Mouse (Mus musculus) urinary bladder, postnatal 25 days (tissue): ENCODE results near the gene Tifab.

Experiments used
- DNase-seq: peaks from one replicate; pipeline ENCODE4 v3.0.0; 2022; ENCODE audit warnings: low spot score

Gene Tifab

DNA sequence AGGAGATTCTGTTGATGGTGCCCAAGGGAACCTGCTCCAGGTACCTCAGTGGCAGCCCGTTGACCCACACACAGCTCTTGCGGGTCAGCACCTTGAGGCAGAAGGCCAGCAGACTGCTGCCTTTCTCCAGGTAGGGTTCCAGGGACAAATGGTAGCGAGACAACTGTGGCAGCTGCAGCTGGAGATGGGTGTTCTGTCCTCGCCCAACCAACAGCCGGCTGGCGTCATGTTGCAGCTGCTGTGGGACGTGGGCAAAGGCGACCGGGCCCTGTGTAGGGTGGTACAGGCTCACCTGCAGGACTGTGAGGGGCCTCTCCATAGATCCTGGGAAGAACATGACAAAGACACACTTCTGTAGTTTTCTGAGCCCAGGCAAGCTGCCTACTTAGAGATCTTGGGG, 2.4 kb downstream of the Tifab start:
- no peak for DNase-seq

DNA sequence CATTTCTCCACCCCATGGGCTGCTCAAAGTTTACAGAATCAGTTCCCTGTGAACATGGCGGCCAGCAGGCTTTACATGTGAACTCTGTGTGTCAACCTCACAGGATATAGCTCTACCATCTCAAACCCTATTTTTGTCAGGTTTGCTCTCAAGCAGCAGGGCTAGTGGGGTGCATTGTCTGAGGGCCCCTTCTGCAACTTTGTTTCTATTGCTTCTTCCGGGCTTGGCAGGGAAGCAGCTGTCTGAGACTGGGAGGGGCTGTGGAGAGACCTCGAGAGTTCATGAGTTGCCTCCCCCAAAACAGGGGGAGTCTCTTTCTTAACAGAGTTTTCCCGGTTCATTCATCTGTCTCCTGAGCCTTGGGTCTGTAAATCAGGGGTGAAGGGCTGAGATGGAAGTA, 2.8 kb downstream of the Tifab start:
- DNase-seq: no peak

DNA sequence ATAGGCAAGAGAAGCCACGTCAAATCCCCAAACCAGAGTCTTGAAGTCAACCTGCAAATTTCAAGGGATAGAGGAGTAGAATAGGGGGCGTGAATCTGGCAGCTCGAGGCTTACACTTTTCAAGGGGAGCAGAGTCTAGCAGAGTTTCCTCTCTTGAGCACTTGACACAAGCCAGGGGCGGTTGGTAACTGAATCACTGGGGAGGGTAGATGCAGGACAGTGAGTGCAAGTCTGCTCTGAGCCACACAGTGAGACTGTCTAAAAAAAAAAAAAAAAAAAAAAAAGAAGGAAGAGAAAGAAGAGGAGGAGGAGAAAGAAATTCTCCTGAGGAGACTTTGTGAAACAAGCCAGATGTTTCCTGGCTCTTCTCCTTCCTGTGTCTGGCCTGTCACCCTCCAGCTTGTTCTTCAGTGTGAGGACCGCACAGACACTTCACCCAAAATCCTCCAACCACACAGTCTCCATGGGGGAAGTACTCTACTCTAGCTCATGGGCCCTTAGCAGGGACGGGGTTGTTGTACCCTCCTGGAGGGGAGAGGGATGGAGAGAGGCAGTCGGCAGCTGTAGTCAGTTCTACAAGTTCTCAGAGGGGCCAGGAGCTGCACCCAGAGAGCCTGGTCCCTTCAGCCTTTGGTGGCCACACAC, 5.7 kb downstream of the Tifab start:
- no peak for DNase-seq

DNA sequence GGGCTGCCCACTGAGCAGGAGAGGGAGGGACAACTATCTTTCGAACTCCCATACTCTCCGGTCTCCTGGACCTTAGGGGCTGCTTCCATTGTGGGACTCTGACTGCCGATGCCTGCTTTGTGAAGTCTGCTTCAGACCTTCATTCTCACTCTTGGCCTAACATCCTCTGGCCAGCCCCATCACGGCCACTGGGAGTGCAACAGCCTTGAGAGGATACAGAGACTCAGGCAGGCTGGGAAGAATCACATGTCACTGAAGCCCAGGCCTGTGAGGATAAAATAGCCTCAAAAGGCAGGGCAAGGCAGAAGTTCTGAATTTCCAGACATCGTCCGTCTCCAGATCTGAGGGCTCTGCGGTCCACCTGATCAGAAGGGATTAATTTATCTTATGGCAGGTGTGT, 6.6 kb downstream of the Tifab start:
- DNase-seq: no peak

DNA sequence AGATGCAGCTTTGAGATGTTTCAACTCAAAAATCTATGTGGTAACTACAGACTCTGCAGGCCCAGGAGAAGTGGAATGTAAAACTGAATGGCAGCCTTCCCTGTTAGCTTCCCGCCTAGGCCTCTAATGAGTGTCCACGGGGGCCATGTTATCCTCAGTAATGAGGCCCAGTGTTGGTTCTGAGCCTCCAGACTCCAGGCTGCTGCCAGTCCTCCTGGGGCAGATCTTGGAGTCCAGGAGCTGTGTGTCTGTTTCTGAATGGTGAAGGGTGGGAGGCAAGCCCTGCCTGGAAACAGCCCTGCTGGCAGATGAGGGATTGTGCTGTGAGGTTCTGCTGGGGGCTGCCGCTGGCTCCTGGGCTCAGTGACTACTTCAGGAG, 10.3 kb downstream of the Tifab start:
- DNase-seq: no peak

DNA sequence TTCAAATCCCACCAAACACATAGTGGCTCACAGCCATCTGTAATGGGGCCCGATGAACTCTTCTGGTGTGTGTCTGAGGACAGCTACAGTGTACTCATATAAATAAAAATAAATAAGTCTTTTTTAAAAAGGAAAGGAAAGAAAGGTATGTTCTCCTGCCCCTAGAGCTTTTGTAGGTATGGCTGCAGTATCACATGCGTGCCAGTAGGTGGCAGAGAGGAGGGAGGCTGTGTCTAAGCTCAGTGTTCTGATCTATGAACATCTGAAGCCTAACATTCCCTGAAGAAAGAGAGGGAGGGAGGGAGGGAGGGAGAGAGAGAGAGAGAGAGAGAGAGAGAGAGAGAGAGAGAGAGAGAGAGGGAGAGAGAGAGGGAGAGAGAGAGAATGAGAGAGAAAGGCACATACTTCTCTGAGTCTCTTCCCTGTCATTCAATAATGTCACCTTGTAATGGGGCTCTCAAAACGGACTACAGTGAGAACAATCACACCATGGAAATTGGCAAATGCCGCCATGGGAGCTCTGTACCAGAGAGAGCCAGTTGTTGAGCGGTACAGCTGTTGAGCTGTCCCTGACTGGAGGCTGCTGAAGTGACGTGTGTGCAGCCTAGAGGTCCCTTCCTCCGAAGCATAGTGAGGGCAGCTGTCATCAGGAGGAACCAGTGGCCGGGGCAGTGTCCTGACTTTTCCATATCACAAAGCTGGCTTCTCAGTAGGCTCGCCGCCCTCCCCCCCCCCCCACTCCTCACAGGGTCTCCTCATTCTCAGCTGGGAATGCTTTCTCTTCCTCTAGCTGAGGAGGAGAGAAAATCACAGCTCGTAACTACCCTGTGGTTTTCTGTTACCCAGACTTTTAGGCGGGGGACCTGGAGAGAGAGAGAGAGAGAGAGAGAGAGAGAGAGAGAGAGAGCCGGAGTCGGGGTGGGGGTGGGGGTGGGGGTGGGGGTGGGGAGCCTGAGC, 11.0 kb downstream of the Tifab start:
- DNase-seq: peak; percentile 30

DNA sequence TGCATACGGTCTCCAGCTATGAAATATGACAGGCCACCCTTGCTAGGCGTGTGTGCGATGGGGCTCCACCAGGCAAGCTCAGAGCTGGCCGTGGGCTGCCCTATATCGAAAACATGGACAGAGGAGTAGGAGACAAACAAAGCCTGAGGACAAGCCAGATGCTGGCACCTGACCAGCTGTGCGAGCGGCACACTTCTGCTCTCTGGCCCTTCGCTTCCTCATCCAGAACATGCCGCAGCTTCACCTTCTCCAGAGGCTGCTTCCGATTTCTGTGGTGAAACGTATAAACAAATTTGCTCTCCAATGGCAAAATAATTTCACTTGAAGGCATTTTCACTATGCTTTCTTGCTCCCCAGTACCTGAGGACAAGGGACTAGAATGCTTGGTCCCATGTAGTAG, 13.1 kb downstream of the Tifab start:
- no peak for DNase-seq

DNA sequence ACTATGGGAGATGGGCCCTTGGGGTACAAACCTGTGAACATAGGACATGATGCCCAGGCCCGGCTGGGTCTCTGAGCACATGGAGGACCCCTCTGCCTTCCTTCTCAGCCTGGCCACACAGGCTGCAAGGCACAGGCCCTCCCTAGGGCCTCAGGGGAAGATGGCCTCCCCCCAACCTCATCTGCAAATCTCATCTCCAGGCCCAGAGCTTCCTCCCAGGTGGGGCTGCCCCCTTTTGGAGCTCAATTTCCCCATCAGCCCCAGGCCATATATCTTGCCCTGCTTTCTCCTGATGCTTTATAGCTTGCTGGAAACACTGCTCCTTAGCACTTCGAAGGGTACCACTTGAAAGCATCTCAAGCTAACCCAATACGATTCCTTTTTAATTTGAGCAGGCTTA, 14.3 kb downstream of the Tifab start:
- no peak for DNase-seq

DNA sequence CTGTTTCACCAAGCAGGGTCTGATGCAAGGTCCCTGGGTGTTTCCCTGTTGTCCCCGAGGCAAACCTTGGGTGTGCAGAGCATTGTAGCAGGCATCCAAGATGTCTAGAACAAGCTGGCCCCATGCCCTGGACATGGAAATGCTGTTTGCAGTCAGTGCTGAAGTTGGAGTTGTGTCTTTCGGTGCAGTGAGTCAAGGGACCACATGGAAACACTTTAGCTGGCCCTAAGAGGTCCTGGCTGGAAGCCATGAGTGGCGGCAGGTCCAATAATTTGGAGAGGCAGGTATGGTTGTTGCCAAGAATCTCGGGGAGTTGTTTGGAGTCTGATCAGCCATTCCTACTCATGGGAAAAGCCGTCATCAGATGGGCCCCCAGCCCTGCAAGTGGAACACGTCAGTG, 14.9 kb downstream of the Tifab start:
- no peak for DNase-seq

DNA sequence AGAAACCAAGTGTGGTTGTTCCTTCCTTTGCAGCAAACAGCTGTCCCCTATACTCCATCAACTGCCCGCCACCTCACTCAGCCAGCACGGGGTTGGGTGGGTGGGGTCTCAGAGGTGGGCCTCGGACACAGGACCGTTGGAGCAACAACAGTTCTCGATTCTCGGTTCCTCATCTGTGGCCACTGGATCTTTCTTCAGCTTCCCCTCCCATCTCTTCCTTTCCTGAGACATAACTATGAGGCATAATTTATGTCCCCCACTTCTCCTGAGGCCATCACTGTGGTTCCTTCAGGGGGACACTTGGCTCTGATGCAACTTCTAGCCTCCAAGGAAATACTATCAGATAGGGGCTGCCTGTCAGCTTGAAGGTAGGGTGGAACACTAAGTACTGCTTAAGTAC, 15.8 kb downstream of the Tifab start:
- no peak for DNase-seq

DNA sequence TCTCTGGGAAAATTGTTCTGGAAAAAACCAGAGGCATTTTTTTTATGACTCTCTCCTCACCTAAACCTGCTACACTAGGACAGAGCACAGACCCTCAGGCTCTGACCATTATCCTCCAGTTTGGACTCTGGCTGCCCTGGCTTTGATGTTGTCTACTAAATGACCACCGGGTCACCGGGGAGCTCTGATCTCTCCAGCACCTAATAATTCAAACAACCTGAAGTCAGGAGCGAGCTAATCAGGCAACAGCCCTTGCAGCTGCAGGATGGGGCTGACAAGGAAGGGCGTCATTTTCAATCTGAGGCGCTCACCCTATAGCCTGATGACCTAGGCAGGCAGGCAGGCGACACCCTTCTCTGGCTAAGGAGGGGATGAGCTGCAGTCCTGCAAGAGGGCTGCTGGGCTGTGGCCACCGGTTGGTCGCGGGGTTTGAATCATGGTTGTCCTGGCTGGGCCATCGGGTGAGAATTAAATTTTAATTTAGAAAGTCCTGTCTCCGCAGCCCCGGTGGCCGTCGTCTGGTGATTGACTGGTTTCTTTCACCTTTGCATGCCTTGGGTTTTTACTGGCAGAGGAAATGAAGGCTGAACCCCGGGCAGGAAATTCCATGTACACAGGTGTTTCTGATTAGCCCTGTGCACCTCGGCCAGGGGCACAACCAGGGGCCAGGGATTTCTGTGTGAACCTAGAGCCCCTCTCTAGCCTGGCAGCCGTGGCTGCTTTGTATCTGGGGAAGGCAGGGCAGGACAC, 18.9 kb downstream of the Tifab start:
- no peak for DNase-seq

DNA sequence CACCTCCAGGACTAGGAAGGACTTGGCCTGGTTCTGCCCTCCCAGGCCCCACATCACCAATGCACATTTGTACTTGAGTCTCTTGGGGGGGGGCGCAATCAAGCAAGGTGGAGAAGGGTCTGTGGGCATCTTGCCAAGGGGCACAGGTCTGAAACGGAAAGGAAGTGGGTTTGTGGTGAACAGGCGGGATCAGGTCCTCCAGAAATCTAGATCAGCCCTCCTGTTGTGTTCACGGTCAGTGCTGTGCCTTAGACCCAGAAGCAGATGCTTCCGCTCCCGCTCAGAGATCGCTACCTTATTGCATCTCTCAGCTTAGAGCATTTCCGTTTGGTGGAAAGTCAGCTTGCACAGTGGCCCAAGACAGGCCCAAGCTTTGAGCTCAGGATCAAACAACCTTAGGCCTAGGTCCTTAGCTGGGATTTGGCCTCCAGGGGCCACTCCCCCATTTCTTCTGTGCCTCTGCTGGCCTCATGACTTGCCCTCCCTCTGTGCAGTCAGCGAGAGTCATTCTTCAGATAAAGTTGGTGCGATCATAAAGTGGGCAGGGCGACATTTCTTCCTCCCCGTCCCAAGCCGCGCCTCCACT, 19.6 kb downstream of the Tifab start:
- DNase-seq: no peak

DNA sequence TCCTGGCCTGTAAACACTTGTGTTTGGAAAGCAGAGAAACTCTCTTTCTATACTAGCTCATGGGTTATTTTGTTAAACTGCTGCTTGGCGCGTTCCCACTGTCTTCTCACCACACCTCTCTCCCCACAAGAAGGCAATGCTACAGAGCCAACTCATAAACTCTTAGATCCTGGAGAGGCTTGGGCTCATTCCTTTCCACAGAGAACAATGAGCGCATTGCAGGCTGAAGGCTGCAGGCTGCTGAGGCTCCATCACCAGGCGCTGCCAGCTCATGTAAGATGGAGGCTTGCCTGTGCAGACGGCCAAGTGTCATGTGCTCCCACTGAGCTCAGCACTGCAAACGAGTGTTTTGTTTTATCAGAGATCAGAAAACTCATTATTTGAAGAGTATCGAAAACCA, 23.0 kb downstream of the Tifab start:
- no peak for DNase-seq

DNA sequence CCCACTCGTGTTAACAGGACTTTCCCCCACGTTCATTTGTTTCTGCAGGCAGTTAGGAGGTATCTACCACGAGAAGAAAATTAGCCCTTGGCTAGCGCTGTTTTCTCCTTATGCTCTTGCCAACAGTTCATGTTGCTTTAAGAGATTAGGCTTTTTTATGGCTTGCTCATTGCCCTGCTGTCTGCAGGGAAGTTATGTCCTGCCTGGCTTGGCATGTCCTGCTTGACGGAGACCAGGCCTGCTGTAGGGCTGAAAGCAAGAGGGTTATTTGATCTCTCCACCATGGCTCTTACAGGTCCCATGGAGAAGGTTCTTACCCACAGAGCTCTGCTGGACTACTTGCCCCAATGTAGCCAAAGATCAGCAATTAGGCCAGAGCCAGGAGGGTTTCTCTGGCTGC, 23.6 kb downstream of the Tifab start:
- DNase-seq: no peak

DNA sequence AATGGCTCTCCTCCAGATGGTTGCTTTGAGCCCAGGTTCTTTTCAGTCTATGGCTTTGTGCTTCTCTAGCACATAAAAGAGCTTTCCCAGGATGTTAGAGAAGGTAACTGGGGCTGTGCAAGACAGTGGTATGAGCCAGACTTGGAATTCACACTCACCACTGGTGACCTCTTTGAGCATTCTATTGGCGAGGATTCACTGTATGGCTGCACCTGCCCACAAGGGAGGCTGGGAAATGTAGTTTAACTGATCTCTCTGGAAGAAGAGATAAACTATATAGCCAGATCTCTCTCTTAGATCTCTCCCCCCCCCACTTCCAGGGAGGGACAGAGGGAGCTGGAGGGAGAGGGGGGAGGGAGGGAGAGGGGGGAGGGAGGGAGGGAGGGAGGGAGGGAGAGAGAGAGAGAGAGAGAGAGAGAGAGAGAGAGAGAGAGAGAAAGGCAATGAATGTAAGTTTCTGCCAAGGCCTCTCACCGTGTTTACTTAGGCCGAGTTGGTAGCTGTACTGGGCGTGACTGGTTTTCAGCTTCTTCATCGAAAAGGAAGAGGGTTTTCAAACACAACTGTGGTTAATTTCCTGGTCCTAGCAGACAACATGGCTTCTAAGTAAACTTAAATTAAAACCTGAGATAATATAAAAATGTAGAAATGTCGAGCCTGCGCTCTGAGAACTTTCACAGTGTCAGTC, 25.8 kb downstream of the Tifab start:
- no peak for DNase-seq

DNA sequence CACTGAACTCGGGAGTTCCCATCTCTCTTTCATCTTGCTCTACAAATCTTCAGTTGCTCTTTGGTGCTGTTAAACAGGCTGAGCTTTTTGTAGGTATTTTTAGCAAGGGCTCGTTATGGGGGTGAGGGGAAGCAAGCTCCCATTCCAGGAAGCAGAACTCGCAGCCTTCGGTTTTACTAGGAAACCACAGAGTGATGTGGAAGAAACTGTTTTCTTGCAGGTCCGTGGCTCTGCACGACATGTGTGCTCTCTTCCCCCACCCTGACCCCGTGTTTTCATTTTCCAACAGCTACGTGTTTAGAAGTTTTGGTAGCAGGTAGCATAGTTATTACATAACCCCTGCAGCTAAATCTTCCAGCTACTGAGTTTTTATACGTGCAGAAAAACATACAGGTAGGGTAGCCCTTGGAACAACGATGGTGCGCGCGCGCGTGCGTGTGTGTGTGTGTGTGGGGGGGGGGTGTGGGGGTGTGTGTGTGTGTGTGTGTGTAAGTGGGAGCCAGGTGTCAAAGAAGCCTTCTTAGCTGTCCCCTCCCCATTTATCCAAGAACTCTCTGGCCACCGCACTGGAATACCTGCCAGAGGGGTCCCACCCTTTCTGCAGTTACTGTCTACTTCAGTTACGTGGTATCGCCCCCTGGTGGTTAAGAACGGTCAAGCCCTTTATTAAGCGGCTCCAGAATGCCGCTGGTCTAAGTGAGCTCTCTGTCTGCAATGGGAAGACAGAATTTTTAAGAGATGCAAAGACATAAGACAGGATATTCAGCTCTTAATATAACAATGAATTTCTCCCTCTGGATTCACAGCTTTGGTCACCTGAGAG, 27.1 kb downstream of the Tifab start:
- peak; percentile 48 for DNase-seq

DNA sequence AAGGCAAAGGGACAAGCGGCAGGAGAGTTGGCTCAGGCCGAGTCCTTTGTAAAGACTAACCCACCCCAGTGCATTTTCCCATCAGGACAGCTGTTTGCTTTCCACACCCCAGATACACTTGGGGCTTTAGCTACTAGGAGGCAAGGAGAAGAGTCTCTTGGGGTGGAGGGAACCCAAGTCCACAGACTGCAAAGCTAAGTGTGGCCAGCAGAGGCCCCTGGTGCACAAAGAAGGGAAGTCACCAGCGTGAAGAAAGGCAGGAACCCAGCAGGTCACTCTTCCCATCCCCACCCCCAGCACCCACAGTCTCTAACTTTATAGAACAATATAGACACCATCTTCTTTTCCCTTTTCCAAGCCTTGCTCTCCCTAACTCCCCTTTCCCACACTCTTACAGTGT, 33.2 kb downstream of the Tifab start:
- no peak for DNase-seq

DNA sequence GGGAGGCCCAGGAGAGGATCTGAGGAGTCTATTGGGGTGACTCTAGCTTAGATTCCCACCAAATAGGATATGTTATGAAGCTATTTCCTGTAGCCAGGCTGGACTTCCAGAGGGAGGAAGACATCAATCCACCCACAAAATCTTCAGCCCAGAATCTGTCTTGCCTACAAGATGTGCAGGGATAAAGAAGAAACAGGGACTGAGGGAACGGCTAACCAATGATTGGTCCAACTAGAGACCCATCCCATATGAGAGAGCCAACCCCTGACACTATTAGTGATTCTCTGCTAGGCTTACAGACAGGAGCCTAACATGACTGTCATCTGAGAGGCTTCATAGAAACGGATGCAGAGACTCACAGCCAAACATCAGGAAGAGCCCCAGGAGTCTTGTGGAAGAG, 34.7 kb downstream of the Tifab start:
- DNase-seq: no peak

DNA sequence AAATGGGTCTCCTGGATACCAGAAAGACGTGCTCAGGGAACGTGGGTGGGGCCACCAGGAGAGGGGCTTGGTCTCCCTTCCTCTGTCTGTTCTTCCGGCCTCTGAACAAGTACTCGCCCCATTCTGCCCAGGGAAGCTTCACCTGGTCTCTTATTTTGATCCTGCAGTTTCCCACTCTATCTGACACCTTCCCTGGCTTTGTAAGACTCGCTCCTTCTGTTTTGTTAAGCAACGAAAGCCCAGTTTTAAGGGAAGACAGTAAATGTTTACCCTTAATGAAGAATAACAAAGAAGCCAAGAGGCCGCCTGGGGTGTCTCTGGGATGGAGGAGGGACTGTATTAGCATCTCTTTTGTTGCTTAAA, 35.6 kb downstream of the Tifab start:
- DNase-seq: no peak

DNA sequence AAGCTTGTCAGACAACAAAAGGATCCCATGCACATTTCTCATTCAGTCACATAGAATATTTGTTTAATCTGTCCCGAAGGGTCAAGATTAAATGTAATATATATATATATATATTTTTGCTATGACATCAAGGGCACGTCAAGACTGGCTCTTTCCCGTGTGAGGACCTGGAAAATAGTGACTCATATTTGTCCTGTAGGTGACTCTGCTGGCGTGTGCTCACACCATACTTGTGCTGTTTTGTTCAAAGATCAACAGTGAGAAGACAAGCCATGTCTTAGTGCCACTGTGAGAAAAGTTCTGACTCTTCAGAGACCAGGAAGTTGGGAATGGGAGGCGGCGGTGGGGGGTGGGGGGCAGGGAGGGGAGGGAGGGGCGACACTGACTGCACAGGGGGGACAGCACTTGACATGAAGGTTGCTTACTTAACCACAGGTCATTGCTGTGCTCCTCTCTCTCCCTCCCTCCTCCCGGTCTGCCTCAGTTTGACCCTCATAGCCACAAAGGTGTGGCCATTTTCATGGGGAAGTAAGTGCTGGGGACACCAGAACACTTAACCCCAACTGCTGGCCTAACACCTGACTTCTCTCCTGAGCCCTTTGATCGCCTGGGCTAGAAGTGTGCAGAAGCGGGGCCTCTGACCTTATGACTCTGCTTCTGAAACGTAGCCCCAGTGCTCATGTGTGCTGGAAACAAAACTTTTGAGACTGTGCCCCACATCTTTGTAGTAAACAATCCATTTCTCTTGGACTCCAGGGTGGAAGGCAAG, 36.1 kb downstream of the Tifab start:
- DNase-seq: no peak
